Mouse (Mus musculus) megakaryocyte, embryonic 14.5 days (primary cell): ENCODE results near the gene Nrp2.

Source experiments
- FLI1 ChIP-seq: IDR thresholded peaks from 2 replicates; pipeline ENCODE4 v1.6.1; 2012; ENCODE audit warnings: low read length, inconsistent platforms, mixed read lengths
- GATA1 ChIP-seq: IDR thresholded peaks from 3 replicates; pipeline ENCODE4 v1.6.1; 2012; ENCODE audit warnings: mixed read lengths, low read length, inconsistent platforms, borderline replicate concordance

DNA sequence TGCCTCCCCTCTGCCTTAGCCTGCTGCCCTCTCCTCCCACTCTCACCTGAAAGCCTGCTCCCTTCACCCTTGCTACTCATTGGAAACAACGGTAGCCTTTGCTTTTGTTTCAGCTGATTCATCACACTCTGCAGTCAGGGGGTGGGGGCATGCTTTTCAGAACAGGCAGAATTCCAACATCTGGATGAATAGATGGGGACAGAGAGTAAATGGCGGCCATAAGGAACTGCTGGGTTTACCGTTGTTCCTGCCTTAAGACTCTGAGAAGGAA lies 70.8 kb downstream of the Nrp2 start:
- TF ChIP-seq GATA1 (no peak), FLI1 (no peak)
